Mouse (Mus musculus) heart, adult 2 months (tissue): ENCODE results near the gene Lao1.

ENCODE experiments used
- CTCF ChIP-seq: fragments of 200-600 bp; IDR thresholded peaks from 2 replicates; pipeline ENCODE4 v1.8.1; 2022; ENCODE audit warnings: antibody characterized with exemption, mild to moderate bottlenecking, moderate library complexity
- EP300 ChIP-seq: fragments of 200-500 bp; IDR thresholded peaks from 2 replicates; pipeline ENCODE4 v1.6.1; 2011; ENCODE audit warnings: low read depth, low read length, control low read depth; ENCODE audit not compliant: insufficient read depth
- POLR2A ChIP-seq: fragments of 200-500 bp; IDR thresholded peaks from 2 replicates; pipeline ENCODE4 v1.6.1; 2011; ENCODE audit warnings: mild to moderate bottlenecking, low read depth, low read length, control low read depth; ENCODE audit not compliant: insufficient read depth

- TF ChIP-seq CTCF (no peak), POLR2A (no peak), EP300 (no peak)
Measured at GRCm38 (mm10) chr4:118938512-118938911, 22.9 kb upstream of the Lao1 start, which contains the start of gene Olfr1328.
